Mouse (Mus musculus) liver, embryonic 11.5 days (tissue): ENCODE data around the gene Irf3. TPM values are rescaled to one million over a fixed set of nuclear protein-coding genes. Genes with fewer than 3 reads are reported as not detected.

Experiments
- ATAC-seq: fragments of 200-750 bp; cut with Nextera tagmentation; replicated peaks from 2 replicates; pipeline ENCODE4 v1.8.0; 2017; ENCODE audit warnings: moderate number of reproducible peaks, mild to moderate bottlenecking, moderate TSS enrichment, moderate library complexity; ENCODE audit not compliant: low FRiP score
- DNase-seq: peaks from one replicate; pipeline ENCODE4 v3.0.0-alpha.2; 2017; ENCODE audit warnings: low spot score
- H3K27ac ChIP-seq: fragments of 300-500 bp; sonication (generic); 2 replicates; pipeline ENCODE4 v1.5.1; 2014; ENCODE audit warnings: mild to moderate bottlenecking, low read depth, low read length, control low read depth
- H3K27me3 ChIP-seq: fragments of 300-500 bp; sonication (generic); replicated peaks from 2 replicates; pipeline ENCODE4 v1.6.1; 2014; ENCODE audit warnings: low read length, mixed read lengths; ENCODE audit not compliant: control insufficient read depth, insufficient read depth
- H3K36me3 ChIP-seq: fragments of 300-500 bp; sonication (generic); 2 replicates; pipeline ENCODE4 v1.6.1; 2014; ENCODE audit warnings: mild to moderate bottlenecking, low read length, moderate library complexity, mixed read lengths; ENCODE audit not compliant: control insufficient read depth, insufficient read depth
- H3K4me1 ChIP-seq: fragments of 300-500 bp; sonication (generic); replicated peaks from 2 replicates; pipeline ENCODE4 v1.6.1; 2014; ENCODE audit warnings: low read length, mixed read lengths; ENCODE audit not compliant: control insufficient read depth, insufficient read depth
- H3K4me2 ChIP-seq: fragments of 300-500 bp; sonication (generic); 2 replicates; pipeline ENCODE4 v1.6.1; 2014; ENCODE audit warnings: mild to moderate bottlenecking, control low read depth, moderate library complexity
- H3K4me3 ChIP-seq: fragments of 300-500 bp; sonication (generic); 2 replicates; pipeline ENCODE4 v1.5.1; 2014; ENCODE audit warnings: low read depth, low read length, control low read depth
- H3K9ac ChIP-seq: fragments of 300-500 bp; sonication (generic); 2 replicates; pipeline ENCODE4 v1.6.1; 2014; ENCODE audit warnings: low read depth, low read length, control low read depth
- H3K9me3 ChIP-seq: fragments of 300-500 bp; sonication (generic); 2 replicates; pipeline ENCODE4 v1.6.1; 2016; ENCODE audit warnings: low read length, inconsistent platforms, mixed read lengths; ENCODE audit not compliant: control insufficient read depth
- WGBS: fragments of 180-500 bp; shearing (Covaris S2); extraction: QIAGEN DNeasy Blood & Tissue Kit; methylation state at CpG from one replicate; pipeline ENCODE4 v1.1.7; 2014; 5-methylcytosine and 5-hydroxymethylcytosine counted together
- polyA plus RNA-seq: library from polyadenylated mRNA; unstranded; fragments of >200 nt; fragmentation: Nextera tagmentation; extraction: Ambion mirVana; gene quantifications from 2 replicates; pipeline ENCODE4 v1.2.1, GENCODE M21; 2014

Gene Irf3
- polyA plus RNA-seq, 1 experiment from 2014 or later, result 88.4 TPM

DNA sequence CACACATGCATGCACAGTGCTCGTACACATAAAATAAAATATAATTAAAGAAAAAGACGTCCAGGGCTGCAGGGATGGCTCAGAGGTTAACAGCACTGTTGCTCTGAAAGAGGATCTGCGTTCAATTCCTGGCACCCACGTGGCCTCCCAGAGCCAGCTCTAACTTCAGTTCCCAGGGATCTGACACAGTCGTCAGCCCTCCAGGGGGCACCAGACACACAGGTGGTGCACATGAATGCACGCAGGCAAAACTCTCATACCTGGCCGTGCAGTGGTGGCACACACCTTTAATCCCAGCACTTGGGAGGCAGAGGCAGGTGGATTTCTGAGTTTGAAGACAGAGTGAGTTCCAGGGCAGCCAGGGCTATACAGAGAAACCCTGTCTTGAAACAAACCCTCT, 31.5 kb upstream of the Irf3 start:
- WGBS, result 74% methylated on average over 7 of the region's 7 CpGs
- ATAC-seq, result no peak

DNA sequence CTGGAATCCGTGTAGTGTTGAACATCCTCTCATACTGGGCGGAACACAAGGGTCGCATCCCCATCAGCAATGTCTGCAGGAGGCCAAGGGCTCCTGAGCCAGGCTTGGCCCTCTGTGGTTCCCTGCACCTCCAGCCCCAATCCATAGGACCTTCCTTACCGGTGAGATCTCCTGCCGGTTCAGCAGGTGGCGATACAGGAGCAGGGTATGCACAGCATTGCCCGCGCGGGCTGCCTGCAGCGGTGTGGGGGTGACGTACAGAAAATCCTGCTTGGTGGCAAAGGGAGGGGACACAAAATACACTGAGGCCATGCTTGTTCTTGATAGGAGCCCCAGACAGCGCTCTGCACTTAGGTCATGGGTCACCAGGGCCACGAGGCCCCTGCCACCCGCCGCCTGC, 30.8 kb upstream of the Irf3 start:
- peaks cover 11% of the 10 kb centered on the region for H3K4me1 ChIP-seq
- H3K9me3 ChIP-seq, result no peaks in the 10 kb centered on the region
- DNase-seq, result no peak
- no peak overlapping the region for H3K4me3 ChIP-seq
- no peaks in the 10 kb centered on the region for H3K27me3 ChIP-seq
- 56% methylated on average over 15 of the region's 15 CpGs for WGBS
- H3K36me3 ChIP-seq, result no peaks in the 10 kb centered on the region; the same call in 1 of the 2 replicates
- no peak overlapping the region for H3K27ac ChIP-seq
- no peak overlapping the region for H3K9ac ChIP-seq
- no peak overlapping the region for H3K4me2 ChIP-seq
- ATAC-seq, result no peak

More for the DNA sequence above, 31.5 kb upstream of the Irf3 start:
- no peak overlapping the region for H3K4me2 ChIP-seq
- no peaks in the 10 kb centered on the region for H3K27me3 ChIP-seq
- DNase-seq, result no peak
- no peaks in the 10 kb centered on the region for H3K9me3 ChIP-seq
- no peak overlapping the region for H3K4me3 ChIP-seq
- no peak overlapping the region for H3K27ac ChIP-seq
- H3K36me3 ChIP-seq, result no peaks in the 10 kb centered on the region; the same call in 1 of the 2 replicates
- no peak overlapping the region for H3K9ac ChIP-seq
- peaks cover 9% of the 10 kb centered on the region; the same call in 1 of the 2 replicates for H3K4me1 ChIP-seq

DNA sequence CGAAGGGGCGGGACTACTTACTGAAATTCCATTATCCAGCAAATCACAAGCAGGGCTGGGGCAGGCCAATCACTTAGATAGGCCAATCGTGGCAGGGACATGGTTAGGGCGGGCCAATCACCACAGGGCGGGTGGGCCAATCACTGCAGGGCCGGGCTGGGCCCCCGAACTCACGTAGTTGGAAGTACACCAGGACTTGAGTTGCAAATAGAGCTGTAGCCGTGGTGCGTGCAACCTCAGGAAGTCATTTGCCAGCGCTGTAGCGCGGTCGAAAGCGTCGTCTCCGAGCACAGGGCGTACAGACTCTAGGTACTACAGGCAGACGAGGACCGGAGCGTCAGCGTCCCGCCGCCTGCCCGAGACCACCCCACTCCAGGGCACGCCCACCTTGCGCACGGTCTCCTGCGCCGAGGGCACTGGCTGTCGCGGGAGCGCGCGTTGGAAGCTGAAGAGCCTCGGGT, 27.2 kb upstream of the Irf3 start:
- no peak overlapping the region for H3K27ac ChIP-seq
- DNase-seq (peak; percentile 86), ATAC-seq (peak; percentile 91)
- no peaks in the 10 kb centered on the region for H3K9me3 ChIP-seq
- peak overlapping the region; percentile 66 for H3K4me2 ChIP-seq
- WGBS, result under 1% methylated on average over 36 of the region's 36 CpGs
- H3K36me3 ChIP-seq, result peaks cover 2% of the 10 kb centered on the region; the same call in 1 of the 2 replicates
- peak overlapping the region; percentile 6; the same call in 1 of the 2 replicates for H3K9ac ChIP-seq
- H3K4me1 ChIP-seq, result peaks cover 22% of the 10 kb centered on the region
- H3K27me3 ChIP-seq, result no peaks in the 10 kb centered on the region
- peak overlapping the region; percentile 47 for H3K4me3 ChIP-seq

DNA sequence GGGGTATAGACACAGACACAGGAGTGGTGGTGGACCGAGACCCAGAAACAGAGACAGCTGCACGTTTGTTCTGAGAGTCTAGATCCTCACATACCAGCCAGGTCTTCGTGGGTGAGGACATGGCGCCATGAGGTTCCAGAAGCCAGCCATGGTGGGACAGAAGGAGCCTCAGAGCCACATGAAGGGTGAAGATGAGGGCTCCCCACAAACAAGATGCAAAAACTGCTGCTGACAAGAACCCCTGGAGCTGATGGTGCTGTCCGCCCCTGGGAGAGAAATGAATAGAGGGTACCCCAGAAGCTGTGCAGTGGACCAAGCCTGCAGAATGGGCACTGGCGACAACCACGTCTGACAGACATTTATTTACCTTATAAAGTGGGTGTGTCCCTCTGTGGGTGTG, 26.3 kb upstream of the Irf3 start:
- Histone ChIP-seq H3K4me3 (peak overlapping the region; percentile 47), H3K36me3 (peaks cover 7% of the 10 kb centered on the region; the same call in 1 of the 2 replicates), H3K4me1 (peaks cover 23% of the 10 kb centered on the region), H3K9me3 (no peaks in the 10 kb centered on the region), H3K27me3 (no peaks in the 10 kb centered on the region), H3K9ac (0 out of 2 replicates have a peak overlapping the region, but pooled peaks have one; percentile 6), H3K27ac (no peak overlapping the region), H3K4me2 (peak overlapping the region; percentile 66)
- WGBS, result 63% methylated on average over 7 of the region's 7 CpGs
- DNase-seq (no peak), ATAC-seq (no peak)

DNA sequence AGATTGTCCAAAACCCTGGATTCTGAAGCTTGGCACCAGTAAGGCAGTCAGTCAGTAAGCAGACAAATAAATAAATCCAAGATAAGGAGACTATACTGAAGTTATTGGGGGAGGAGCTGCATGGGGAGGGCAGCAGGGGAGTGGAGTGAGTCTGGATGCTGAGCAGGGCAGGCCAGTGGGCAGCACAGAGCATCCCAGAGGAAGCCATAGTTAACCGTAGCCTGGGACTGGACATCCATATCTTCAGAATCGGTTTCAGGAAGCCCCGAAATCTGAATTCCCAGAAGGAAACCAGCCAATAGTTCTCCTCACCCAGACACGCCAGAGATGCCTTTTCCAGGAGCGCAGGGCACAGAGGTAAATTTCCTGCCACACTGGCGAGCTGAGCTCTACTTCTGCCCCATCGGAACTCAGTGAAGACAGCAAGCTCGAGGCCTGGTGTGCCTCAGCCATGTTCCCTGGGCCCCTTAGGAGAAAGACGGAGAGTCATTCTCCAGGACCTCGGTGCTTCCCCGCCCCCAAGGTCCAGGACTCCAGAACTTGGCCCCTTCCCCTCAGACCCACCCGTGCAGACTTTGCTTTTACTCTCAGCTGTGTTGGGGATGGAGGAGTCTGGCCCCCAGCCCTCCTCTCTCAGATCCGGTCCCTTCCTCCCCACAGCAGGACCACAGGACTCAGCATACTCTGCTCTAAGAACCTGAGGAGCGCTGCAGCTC, 23.9 kb upstream of the Irf3 start:
- ATAC-seq (no peak), DNase-seq (no peak)
- peak overlapping the region; percentile 74; the same call in 1 of the 2 replicates for H3K27ac ChIP-seq
- H3K36me3 ChIP-seq, result peaks cover 28% of the 10 kb centered on the region
- WGBS, result 45% methylated on average over 14 of the region's 14 CpGs
- H3K27me3 ChIP-seq, result no peaks in the 10 kb centered on the region
- no peaks in the 10 kb centered on the region for H3K9me3 ChIP-seq
- peak overlapping the region; percentile 75 for H3K4me2 ChIP-seq
- peak overlapping the region; percentile 43 for H3K4me3 ChIP-seq
- peak overlapping the region; percentile 46 for H3K9ac ChIP-seq
- peaks cover 23% of the 10 kb centered on the region for H3K4me1 ChIP-seq

DNA sequence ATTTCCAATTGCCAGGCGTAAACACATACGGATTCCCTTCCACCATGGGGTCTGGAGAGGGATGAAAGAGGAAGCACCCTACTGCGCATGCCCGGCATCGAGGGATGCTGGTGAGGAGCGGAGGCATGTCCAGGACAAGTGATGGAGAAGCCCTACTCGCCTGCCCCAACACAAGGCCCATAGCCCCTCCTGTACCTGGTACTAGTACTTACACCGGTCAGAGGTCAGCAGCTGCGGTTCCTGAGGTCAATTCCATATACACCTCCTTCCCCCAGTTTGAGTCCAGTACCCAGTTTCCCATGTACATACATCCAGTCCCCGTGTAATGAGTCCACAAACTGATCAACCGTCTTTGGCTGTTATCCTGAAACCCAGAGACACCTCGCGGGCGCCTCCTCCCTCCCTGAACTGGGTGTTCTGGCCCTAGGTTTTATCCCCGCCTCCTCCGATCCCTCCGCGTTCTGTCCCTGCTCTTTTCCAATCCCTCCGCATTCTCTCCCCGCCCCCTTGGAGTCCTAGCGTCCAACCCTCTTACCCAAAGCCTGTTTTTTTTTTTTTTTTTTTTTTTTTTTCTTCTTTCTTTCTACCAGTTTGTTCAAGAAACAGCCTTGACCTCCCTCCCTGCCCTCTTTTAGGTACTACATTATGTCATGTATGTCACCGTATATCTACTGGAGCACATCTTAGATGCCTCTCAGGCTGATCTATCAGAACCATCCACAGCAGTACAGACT, 22.9 kb upstream of the Irf3 start, which contains the start of gene Cpt1c:
Gene Cpt1c (minus strand): TSS at position 469 of the 734 bp plus-strand sequence.
- peak within 1 kb of the TSS; percentile 74 for H3K27ac ChIP-seq
- H3K9ac ChIP-seq, result peak within 1 kb of the TSS; percentile 52
- H3K4me1 ChIP-seq, result peaks cover 23% of the 10 kb centered on the region
- ATAC-seq (peak; percentile 64), DNase-seq (peak; percentile 81)
- peak within 1 kb of the TSS; percentile 75 for H3K4me2 ChIP-seq
- H3K9me3 ChIP-seq, result no peaks in the 10 kb centered on the region
- no peaks in the 10 kb centered on the region for H3K27me3 ChIP-seq
- H3K36me3 ChIP-seq, result peaks cover 38% of the 10 kb centered on the region
- 4% methylated on average over 22 of the region's 22 CpGs for WGBS
- peak within 1 kb of the TSS; percentile 43 for H3K4me3 ChIP-seq

DNA sequence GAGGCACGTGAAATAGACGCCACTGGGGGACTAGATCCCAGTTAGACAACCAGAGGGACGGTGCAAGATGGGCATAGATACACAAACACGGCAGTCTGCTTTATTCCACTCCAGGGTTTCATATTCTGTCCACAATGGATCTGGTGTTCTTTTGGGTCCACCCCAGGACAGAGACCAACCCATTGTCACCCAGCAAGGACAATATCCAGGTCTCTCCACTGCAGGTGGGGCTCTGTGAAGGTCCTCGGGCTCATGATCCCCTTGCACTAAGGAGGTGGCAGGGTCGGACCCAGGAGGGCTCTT, 22.4 kb upstream of the Irf3 start:
- Histone ChIP-seq H3K9me3 (no peaks in the 10 kb centered on the region), H3K27ac (peak overlapping the region; percentile 74)
- 23% methylated on average over 6 of the region's 6 CpGs for WGBS

DNA sequence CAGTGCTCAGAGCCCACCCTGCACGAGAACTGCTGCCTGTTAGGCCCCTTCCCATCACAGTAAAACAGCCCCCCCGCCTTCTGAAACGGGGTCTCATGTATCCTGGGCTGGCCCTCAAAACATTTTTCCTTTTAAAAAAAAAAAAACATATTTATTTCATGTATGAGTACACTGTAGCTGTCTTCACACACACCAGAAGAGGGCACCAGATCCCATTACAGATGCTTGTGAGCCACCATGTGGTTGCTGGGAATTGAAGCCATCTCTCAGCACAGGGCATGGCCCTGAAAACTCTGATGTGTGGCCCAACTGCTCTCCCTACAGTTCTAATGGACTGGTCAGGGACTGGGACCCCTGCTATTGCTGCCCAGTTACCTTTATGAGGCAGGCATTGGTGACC, 19.1 kb upstream of the Irf3 start:
- 93% methylated on average over 3 of the region's 3 CpGs for WGBS
- Histone ChIP-seq H3K4me2 (no peak overlapping the region), H3K27ac (no peak overlapping the region), H3K4me1 (peaks cover 20% of the 10 kb centered on the region), H3K9me3 (no peaks in the 10 kb centered on the region), H3K4me3 (no peak overlapping the region), H3K27me3 (no peaks in the 10 kb centered on the region), H3K36me3 (peaks cover 65% of the 10 kb centered on the region), H3K9ac (no peak overlapping the region)
- DNase-seq (no peak), ATAC-seq (no peak)

More for the DNA sequence above, 22.4 kb upstream of the Irf3 start:
- no peak for ATAC-seq
- Histone ChIP-seq H3K4me1 (peaks cover 23% of the 10 kb centered on the region), H3K27me3 (no peaks in the 10 kb centered on the region), H3K4me3 (0 out of 2 replicates have a peak overlapping the region, but pooled peaks have one; percentile 17), H3K4me2 (peak overlapping the region; percentile 75), H3K36me3 (peaks cover 40% of the 10 kb centered on the region), H3K9ac (no peak overlapping the region)
- DNase-seq, result no peak
